Mouse (Mus musculus) ES-E14 (cell line): ENCODE data around the gene Ceacam10. TPM values are rescaled to one million over a fixed set of nuclear protein-coding genes. Genes with fewer than 3 reads are reported as not detected.
"Not testable (repeated sequence)": the region's sequence is repeated elsewhere in the genome, so short reads cannot be mapped to it uniquely, and the experiment has no call there.

Experiments
- DNase-seq: peaks from one replicate; pipeline ENCODE4 v3.0.0-alpha.2; 2013; ENCODE audit warnings: low read depth, low spot score
- H3K27ac ChIP-seq: 2 replicates; pipeline ENCODE4 v1.5.1; 2012; ENCODE audit warnings: low read depth, mild to moderate bottlenecking, low read length, moderate library complexity, mixed read lengths; ENCODE audit not compliant: poor library complexity, insufficient read depth, severe bottlenecking
- H3K36me3 ChIP-seq: 2 replicates; pipeline ENCODE4 v1.6.1; 2012; ENCODE audit warnings: mild to moderate bottlenecking, low read length, moderate library complexity, mixed read lengths; ENCODE audit not compliant: control insufficient read depth, poor library complexity, insufficient read depth, severe bottlenecking
- H3K4me1 ChIP-seq, 2 experiments: fragments of 150-350 bp in 1 of 2; sonication (generic) in 1 of 2; 2 replicates each; pipeline ENCODE4 v1.6.1; 2012; ENCODE audit warnings: low read length in 2 of 2, mild to moderate bottlenecking in 1 of 2, mixed read lengths in 1 of 2; ENCODE audit not compliant: control insufficient read depth in 2 of 2, insufficient read depth in 2 of 2, poor library complexity in 1 of 2
- H3K4me3 ChIP-seq, 2 experiments: fragments of 150-350 bp in 1 of 2; sonication (generic) in 1 of 2; 2 replicates each; pipeline ENCODE4 v1.5.1; 2012; ENCODE audit warnings: low read length in 2 of 2, low read depth in 1 of 2, mild to moderate bottlenecking in 1 of 2, mixed read lengths in 1 of 2; ENCODE audit not compliant: insufficient read depth in 1 of 2, poor library complexity in 1 of 2, severe bottlenecking in 1 of 2
- H3K9ac ChIP-seq: 2 replicates; pipeline ENCODE4 v1.6.1; 2012; ENCODE audit warnings: low read depth, mild to moderate bottlenecking, low read length, mixed read lengths; ENCODE audit not compliant: poor library complexity, insufficient read depth, severe bottlenecking
- H3K9me3 ChIP-seq: fragments of 150-350 bp; sonication (generic); 2 replicates; pipeline ENCODE4 v1.6.1; 2012; ENCODE audit warnings: low read depth, mild to moderate bottlenecking, low read length; ENCODE audit not compliant: control insufficient read depth, insufficient read depth
- CHD2 ChIP-seq: IDR thresholded peaks from 2 replicates; pipeline ENCODE4 v1.6.1; 2014; ENCODE audit warnings: mild to moderate bottlenecking, low read depth, low read length, inconsistent platforms
- HCFC1 ChIP-seq: IDR thresholded peaks from 2 replicates; pipeline ENCODE4 v1.6.1; 2012; ENCODE audit warnings: low read length, inconsistent platforms, borderline replicate concordance; ENCODE audit not compliant: insufficient read depth
- MAFK ChIP-seq: IDR thresholded peaks from 2 replicates; pipeline ENCODE4 v1.6.1; 2014; ENCODE audit warnings: mild to moderate bottlenecking, low read depth, low read length, inconsistent platforms; ENCODE audit not compliant: insufficient read depth
- ZC3H11A ChIP-seq: IDR thresholded peaks from 2 replicates; pipeline ENCODE4 v1.6.1; 2012; ENCODE audit warnings: low read depth, mild to moderate bottlenecking, inconsistent platforms, low read length, borderline replicate concordance
- ZNF384 ChIP-seq: IDR thresholded peaks from 2 replicates; pipeline ENCODE4 v1.6.1; 2012; ENCODE audit warnings: low read depth, low read length, inconsistent platforms
- in situ Hi-C, 2 experiments: fragments of 600-800 bp; cut with MboI; formaldehyde crosslinking; loops; one replicate each; pipeline ENCODE4 v1.15.1; 2025; ENCODE audit warnings: low sequenced_read_pairs in 2 of 2, inconsistent platforms in 1 of 2; ENCODE audit not compliant: unreplicated experiment in 2 of 2
- total RNA-seq: library from RNA; depleted of rRNA; stranded (reverse); fragments of 300-350 nt; gene quantifications from 2 replicates; pipeline ENCODE4 v1.2.3, GENCODE M21; 2012; rRNA removed

Gene Ceacam10
- 0.89 and 1.6 TPM in 2 replicates for total RNA-seq

DNA sequence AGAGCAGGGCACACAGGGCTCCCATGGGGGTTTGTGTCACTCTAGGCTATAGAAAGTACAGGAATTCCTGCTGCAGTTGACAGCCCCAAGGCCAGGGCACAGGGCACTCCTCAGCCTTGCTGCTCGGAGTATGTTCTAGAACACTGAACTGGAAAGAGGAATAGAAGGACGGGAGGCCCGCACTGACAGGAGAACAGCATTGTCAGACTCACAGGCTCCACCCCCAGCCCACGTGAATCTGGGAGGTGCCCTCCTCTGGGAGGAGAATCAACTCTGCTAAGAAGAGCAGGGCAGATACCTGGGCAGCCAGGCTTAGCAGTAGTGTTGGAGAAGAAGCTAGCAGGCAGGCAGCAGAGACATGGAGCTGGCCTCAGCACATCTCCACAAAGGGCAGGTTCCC is at the start of gene Ceacam10:
Ceacam10 (plus strand) TSS at position 289 of the 400 bp plus-strand sequence.
- peak; percentile 22 for DNase-seq
- H3K9ac ChIP-seq, H3K4me1 ChIP-seq, H3K36me3 ChIP-seq, H3K27ac ChIP-seq, H3K4me3 ChIP-seq, H3K9me3 ChIP-seq, in situ Hi-C loops: not testable (repeated sequence)

DNA sequence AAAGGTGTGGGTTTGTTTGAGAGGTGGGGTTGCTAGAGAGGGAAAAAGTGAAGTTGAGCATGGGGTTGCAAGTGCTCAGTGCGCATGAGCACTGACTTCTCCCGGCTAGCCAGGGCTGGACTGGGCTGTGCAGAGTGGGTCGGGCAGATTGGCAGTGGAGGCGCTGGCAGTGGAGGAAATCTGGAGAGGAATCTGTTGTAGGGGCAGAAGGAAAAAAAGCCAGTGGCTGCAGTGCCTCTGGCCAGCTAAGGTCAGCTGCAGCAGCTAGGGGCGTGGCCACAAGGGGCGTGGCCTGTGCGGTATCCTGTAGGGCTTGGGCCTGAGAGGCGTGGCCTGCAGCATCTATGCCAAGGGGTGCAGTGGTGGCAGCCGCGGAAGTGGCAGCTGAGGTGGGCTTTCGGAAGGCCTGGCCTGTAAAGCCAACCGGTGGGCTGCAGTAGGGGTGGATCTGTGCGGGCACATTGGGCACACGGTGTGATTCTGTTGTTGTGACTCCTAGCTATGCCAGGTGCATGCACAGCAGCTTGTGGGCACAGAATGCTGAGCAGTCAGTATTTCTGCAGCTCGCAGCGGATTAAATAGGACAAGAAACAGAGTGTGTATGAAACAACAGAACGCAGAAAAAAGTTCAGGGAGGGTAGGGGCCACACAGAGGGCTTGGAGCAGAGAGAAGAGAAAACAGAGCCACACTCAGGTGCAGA is 40.9 kb upstream of the Ceacam10 start:
- Histone ChIP-seq H3K9ac (no peak overlapping the region), H3K9me3 (no peaks in the 10 kb centered on the region), H3K4me3 (no peak overlapping the region), H3K4me1 (no peaks in the 10 kb centered on the region), H3K36me3 (no peaks in the 10 kb centered on the region), H3K27ac (no peak overlapping the region)
- no peak for DNase-seq
- in situ Hi-C loops: no loop called here
- TF ChIP-seq ZC3H11A: no peak
- TF ChIP-seq MAFK: no peak
- no peak for TF ChIP-seq ZNF384
- TF ChIP-seq HCFC1: no peak
- TF ChIP-seq CHD2: no peak

GRCm38 (mm10) chr7:24750695-24751094 is 26.3 kb upstream of the Ceacam10 start:
- H3K4me1 ChIP-seq: no peaks in the 10 kb centered on the region

GRCm38 (mm10) chr7:24751610-24752009 is 25.4 kb upstream of the Ceacam10 start:
- Histone ChIP-seq H3K9ac (no peak overlapping the region), H3K4me1 (no peaks in the 10 kb centered on the region), H3K9me3 (no peaks in the 10 kb centered on the region), H3K27ac (no peak overlapping the region), H3K36me3 (no peaks in the 10 kb centered on the region), H3K4me3 (no peak overlapping the region)
- no peak for DNase-seq
- in situ Hi-C loops: no loop called here
- TF ChIP-seq CHD2 (no peak), ZC3H11A (no peak), ZNF384 (no peak), HCFC1 (no peak), MAFK (no peak)

More at GRCm38 (mm10) chr7:24750695-24751094, 26.3 kb upstream of the Ceacam10 start:
- Histone ChIP-seq H3K4me3 (no peak overlapping the region), H3K9me3 (no peaks in the 10 kb centered on the region), H3K9ac (no peak overlapping the region), H3K27ac (no peak overlapping the region), H3K36me3 (no peaks in the 10 kb centered on the region)
- in situ Hi-C loops: no loop called here
- no peak for TF ChIP-seq ZNF384
- TF ChIP-seq HCFC1: no peak
- no peak for TF ChIP-seq MAFK
- no peak for TF ChIP-seq ZC3H11A
- TF ChIP-seq CHD2: no peak
- DNase-seq: no peak

DNA sequence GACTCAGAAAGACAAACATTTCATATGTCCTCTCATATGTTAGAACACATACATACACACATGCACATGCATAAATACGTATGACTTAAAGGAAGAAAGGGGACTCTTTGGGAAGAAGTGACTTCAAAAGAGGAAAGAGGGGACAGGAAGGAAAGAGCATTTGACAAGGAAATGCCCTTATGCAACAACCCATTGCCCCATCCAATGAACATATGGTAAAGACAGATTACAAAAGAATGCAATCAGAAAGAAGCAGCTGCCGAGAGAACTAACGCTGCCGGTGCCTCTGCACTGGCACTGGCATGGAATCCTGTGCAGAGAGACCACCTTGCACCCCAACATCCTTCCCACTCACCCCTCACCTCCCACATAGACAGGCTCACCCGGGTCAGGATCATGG is 23.5 kb upstream of the Ceacam10 start:
- Histone ChIP-seq H3K9me3 (no peaks in the 10 kb centered on the region), H3K36me3 (no peaks in the 10 kb centered on the region), H3K9ac (no peak overlapping the region), H3K4me1 (no peaks in the 10 kb centered on the region), H3K27ac (no peak overlapping the region), H3K4me3 (no peak overlapping the region)
- DNase-seq: no peak
- in situ Hi-C loops: no loop called here
- no peak for TF ChIP-seq ZNF384
- TF ChIP-seq MAFK: no peak
- TF ChIP-seq ZC3H11A: no peak
- TF ChIP-seq HCFC1: no peak
- no peak for TF ChIP-seq CHD2
